Mouse (Mus musculus) MEL (cell line): ENCODE measurements around the gene Olfr800. TPM values are rescaled to one million over a fixed set of nuclear protein-coding genes. Genes with fewer than 3 reads are reported as not detected.

Experiments
- DNase-seq: peaks from one replicate; pipeline ENCODE4 v3.0.0; 2011; ENCODE audit warnings: low read depth, low spot score
- H3K27ac ChIP-seq: 2 replicates; pipeline ENCODE4 v1.5.1; 2012; ENCODE audit warnings: low read depth, mild to moderate bottlenecking, control low read depth, low read length, moderate library complexity; ENCODE audit not compliant: control insufficient read depth
- H3K27me3 ChIP-seq, 2 experiments: fragments of 150-350 bp in 1 of 2; sonication (generic) in 1 of 2; 2 replicates each; pipeline ENCODE4 v1.6.1; 2012; ENCODE audit warnings: low read length in 2 of 2, mild to moderate bottlenecking in 2 of 2, improper control_type of control experiment in 1 of 2, moderate library complexity in 1 of 2; ENCODE audit not compliant: insufficient read depth in 2 of 2, control insufficient read depth in 1 of 2
- H3K36me3 ChIP-seq, 2 experiments: 2 replicates each; pipeline ENCODE4 v1.6.1; 2012 to 2014; ENCODE audit warnings: low read length in 2 of 2, improper control_type of control experiment in 1 of 2, inconsistent platforms in 1 of 2, mild to moderate bottlenecking in 1 of 2; ENCODE audit not compliant: insufficient read depth in 2 of 2, control insufficient read depth in 1 of 2
- H3K4me1 ChIP-seq, 2 experiments: fragments of 150-350 bp in 1 of 2; sonication (generic) in 1 of 2; 2 replicates each; pipeline ENCODE4 v1.6.1; 2012; ENCODE audit warnings: low read length in 2 of 2, improper control_type of control experiment in 1 of 2, mild to moderate bottlenecking in 1 of 2; ENCODE audit not compliant: insufficient read depth in 2 of 2, control insufficient read depth in 1 of 2
- H3K4me3 ChIP-seq, 2 experiments: fragments of 150-350 bp in 1 of 2; sonication (generic) in 1 of 2; 2 replicates each; pipeline ENCODE4 v1.5.1; 2012; ENCODE audit warnings: low read depth in 2 of 2, low read length in 2 of 2, mild to moderate bottlenecking in 2 of 2, moderate library complexity in 2 of 2, control low read depth in 1 of 2, improper control_type of control experiment in 1 of 2; ENCODE audit not compliant: control insufficient read depth in 1 of 2, insufficient read depth in 1 of 2
- H3K79me2 ChIP-seq: 2 replicates; pipeline ENCODE4 v1.6.1; 2012; ENCODE audit warnings: mild to moderate bottlenecking, low read length, moderate library complexity; ENCODE audit not compliant: control insufficient read depth, poor library complexity, insufficient read depth
- H3K9ac ChIP-seq: 2 replicates; pipeline ENCODE4 v1.6.1; 2012; ENCODE audit warnings: low read depth, mild to moderate bottlenecking, control low read depth, low read length, moderate library complexity; ENCODE audit not compliant: control insufficient read depth, poor library complexity, severe bottlenecking
- H3K9me3 ChIP-seq: fragments of 150-350 bp; sonication (generic); replicated peaks from 2 replicates; pipeline ENCODE4 v1.6.1; 2012; ENCODE audit warnings: mild to moderate bottlenecking, low read length, improper control_type of control experiment, moderate library complexity; ENCODE audit not compliant: insufficient read depth
- CHD1 ChIP-seq: IDR thresholded peaks from 2 replicates; pipeline ENCODE4 v1.6.1; 2012; ENCODE audit warnings: low read depth, mild to moderate bottlenecking, inconsistent platforms, low read length, improper control_type of control experiment
- E2F4 ChIP-seq: IDR thresholded peaks from 2 replicates; pipeline ENCODE4 v1.6.1; 2011; ENCODE audit warnings: low read depth, low read length, improper control_type of control experiment, borderline replicate concordance
- ELF1 ChIP-seq: IDR thresholded peaks from 2 replicates; pipeline ENCODE4 v1.6.1; 2014; ENCODE audit warnings: low read depth, mild to moderate bottlenecking, inconsistent platforms, low read length, improper control_type of control experiment, moderate library complexity
- ETS1 ChIP-seq: IDR thresholded peaks from 2 replicates; pipeline ENCODE4 v1.6.1; 2012; ENCODE audit warnings: low read depth, mild to moderate bottlenecking, inconsistent platforms, low read length, improper control_type of control experiment, moderate library complexity
- KAT2A ChIP-seq: conservative IDR thresholded peaks from 2 replicates; pipeline ENCODE4 v1.6.1; 2012; ENCODE audit warnings: low read depth, low read length, improper control_type of control experiment, inconsistent platforms
- MAX ChIP-seq: IDR thresholded peaks from 2 replicates; pipeline ENCODE4 v1.6.1; 2011; ENCODE audit warnings: low read length, improper control_type of control experiment
- MEF2A ChIP-seq: IDR thresholded peaks from 2 replicates; pipeline ENCODE4 v1.6.1; 2014; ENCODE audit warnings: low read depth, mild to moderate bottlenecking, inconsistent platforms, low read length, improper control_type of control experiment; ENCODE audit not compliant: poor library complexity, insufficient replicate concordance, severe bottlenecking; ENCODE audit errors: extremely low read depth
- MYC ChIP-seq: IDR thresholded peaks from 2 replicates; pipeline ENCODE4 v1.6.1; 2011; ENCODE audit warnings: low read depth, mild to moderate bottlenecking, low read length, improper control_type of control experiment, moderate library complexity
- POLR2A ChIP-seq, 2 experiments: IDR thresholded peaks; 2 replicates each; pipeline ENCODE4 v1.6.1; 2011 to 2012; ENCODE audit warnings: low read length in 2 of 2, mild to moderate bottlenecking in 2 of 2, control low read depth in 1 of 2, improper control_type of control experiment in 1 of 2, low read depth in 1 of 2, moderate library complexity in 1 of 2; ENCODE audit not compliant: control insufficient read depth in 1 of 2, insufficient read depth in 1 of 2, poor library complexity in 1 of 2
- POLR2AphosphoS2 ChIP-seq: IDR thresholded peaks from 2 replicates; pipeline ENCODE4 v1.6.1; 2011; ENCODE audit warnings: low read length, improper control_type of control experiment
- RCOR1 ChIP-seq: IDR thresholded peaks from 2 replicates; pipeline ENCODE4 v1.6.1; 2012; ENCODE audit warnings: low read depth, mild to moderate bottlenecking, inconsistent platforms, low read length, improper control_type of control experiment
- SMC3 ChIP-seq: IDR thresholded peaks from 2 replicates; pipeline ENCODE4 v1.6.1; 2011; ENCODE audit warnings: low read depth, low read length, improper control_type of control experiment
- TAL1 ChIP-seq: IDR thresholded peaks from 2 replicates; pipeline ENCODE4 v1.6.1; 2012; ENCODE audit warnings: mild to moderate bottlenecking, inconsistent platforms, low read length, moderate library complexity, mixed read lengths
- TBP ChIP-seq: IDR thresholded peaks from 2 replicates; pipeline ENCODE4 v1.8.0; 2011; ENCODE audit warnings: low read depth, low read length, improper control_type of control experiment
- TCF12 ChIP-seq: IDR thresholded peaks from 2 replicates; pipeline ENCODE4 v1.6.1; 2014; ENCODE audit warnings: low read depth, mild to moderate bottlenecking, inconsistent platforms, low read length, improper control_type of control experiment, moderate library complexity
- UBTF ChIP-seq: IDR thresholded peaks from 2 replicates; pipeline ENCODE4 v1.6.1; 2012; ENCODE audit warnings: low read depth, mild to moderate bottlenecking, inconsistent platforms, low read length, improper control_type of control experiment, moderate library complexity, borderline replicate concordance; ENCODE audit not compliant: insufficient read depth
- ZMIZ1 ChIP-seq: IDR thresholded peaks from 2 replicates; pipeline ENCODE4 v1.6.1; 2012; ENCODE audit warnings: low read depth, mild to moderate bottlenecking, inconsistent platforms, low read length, improper control_type of control experiment, moderate library complexity
- polyA plus RNA-seq, 2 experiments: library from polyadenylated mRNA; stranded (reverse) in 1 of 2; unstranded in 1 of 2; fragments of >175 nt in 1 of 2; fragments of >200 nt in 1 of 2; gene quantifications; 2 replicates each; pipeline versions ENCODE4 v1.2.1 to v1.2.4; 2012; ENCODE audit warnings: low replicate concordance in 2 of 2, low read depth in 1 of 2; ENCODE audit not compliant: insufficient read length in 2 of 2, insufficient read depth in 1 of 2, missing spikeins in 1 of 2
- total RNA-seq: library from RNA; depleted of rRNA; stranded (reverse); fragments of 300-350 nt; gene quantifications from 2 replicates; pipeline ENCODE4 v1.2.3, GENCODE M21; 2012

Olfr800 gene
- total and polyA plus RNA-seq, 3 experiments: not detected

DNA sequence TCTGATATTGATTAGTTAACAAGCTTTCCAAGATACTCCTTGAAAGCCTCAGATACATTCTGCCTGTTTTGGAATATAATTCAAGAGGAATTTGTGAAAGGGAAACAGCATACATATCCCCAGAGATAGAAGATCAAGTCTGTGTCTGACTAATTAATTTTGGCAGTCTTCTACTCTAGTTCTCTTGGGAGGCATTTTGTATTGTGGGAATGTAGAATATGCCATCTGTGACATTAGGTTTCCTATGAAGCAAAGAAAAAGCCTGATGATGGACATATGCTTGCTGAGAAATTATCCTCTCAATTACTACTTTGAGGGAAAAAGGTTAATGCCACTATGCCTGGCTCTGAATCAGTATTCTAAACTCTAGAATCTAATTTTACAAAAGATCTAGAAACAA lies 34.2 kb upstream of the Olfr800 start:
- Histone ChIP-seq H3K79me2 (no peaks in the 10 kb centered on the region), H3K9ac (no peak overlapping the region), H3K4me3 (no peak overlapping the region), H3K9me3 (no peaks in the 10 kb centered on the region), H3K27me3 (no peaks in the 10 kb centered on the region), H3K4me1 (no peaks in the 10 kb centered on the region), H3K36me3 (no peaks in the 10 kb centered on the region), H3K27ac (no peak overlapping the region)
- TF ChIP-seq TAL1 (no peak), KAT2A (no peak), TBP (no peak), UBTF (no peak), MEF2A (no peak), POLR2A (IDR thresholded peaks at IDR 0.05; ENCODE audit: control insufficient read depth in 1 of 2, insufficient read depth in 1 of 2, low read depth in 1 of 2, low read length in 2 of 2, poor library complexity in 1 of 2) (no peak), ETS1 (no peak), RCOR1 (no peak), MYC (no peak), MAX (no peak), SMC3 (no peak), POLR2AphosphoS2 (no peak), E2F4 (no peak)
- no peak for DNase-seq

DNA sequence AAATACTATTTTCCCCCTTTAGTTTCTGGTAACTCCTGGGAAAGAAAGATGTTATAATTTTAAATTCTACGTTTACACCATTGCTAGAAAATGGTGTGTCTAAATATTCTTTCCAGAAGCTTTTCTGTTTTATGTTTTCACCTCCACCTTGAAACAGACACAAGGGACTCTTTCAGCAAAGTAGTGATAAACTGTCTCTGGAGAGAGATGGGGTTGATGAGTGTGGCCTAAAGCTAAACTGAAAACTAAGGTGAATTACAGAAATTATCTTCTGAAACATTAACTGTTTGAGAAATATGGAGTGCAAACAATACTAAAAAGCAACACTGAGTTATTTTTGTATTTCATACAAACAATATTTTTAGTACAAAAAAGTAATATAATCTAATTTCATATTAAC lies 29.7 kb upstream of the Olfr800 start, which contains the start of gene Olfr798:
Gene Olfr798 (minus strand): TSS at position 101 of the 400 bp plus-strand sequence.
- Histone ChIP-seq H3K4me3 (no peak within 1 kb of the TSS), H3K27ac (no peak within 1 kb of the TSS), H3K9me3 (no peaks in the 10 kb centered on the region), H3K9ac (no peak within 1 kb of the TSS), H3K27me3 (no peaks in the 10 kb centered on the region), H3K79me2 (no peaks in the 10 kb centered on the region), H3K36me3 (no peaks in the 10 kb centered on the region), H3K4me1 (no peaks in the 10 kb centered on the region)
- TF ChIP-seq MYC (no peak), TCF12 (no peak), SMC3 (no peak), POLR2AphosphoS2 (no peak), ELF1 (no peak), ZMIZ1 (no peak), CHD1 (no peak)
- DNase-seq: no peak
